Mouse (Mus musculus) liver, embryonic 11.5 days (tissue): ENCODE data around the gene Adgre4. TPM values are rescaled to one million over a fixed set of nuclear protein-coding genes. Genes with fewer than 3 reads are reported as not detected.
"Not testable (repeated sequence)": the region's sequence is repeated elsewhere in the genome, so short reads cannot be mapped to it uniquely, and the experiment has no call there.

Source experiments
- ATAC-seq: fragments of 200-750 bp; cut with Nextera tagmentation; replicated peaks from 2 replicates; pipeline ENCODE4 v1.8.0; 2017; ENCODE audit warnings: moderate number of reproducible peaks, mild to moderate bottlenecking, moderate TSS enrichment, moderate library complexity; ENCODE audit not compliant: low FRiP score
- DNase-seq: peaks from one replicate; pipeline ENCODE4 v3.0.0-alpha.2; 2017; ENCODE audit warnings: low spot score
- H3K27ac ChIP-seq: fragments of 300-500 bp; sonication (generic); 2 replicates; pipeline ENCODE4 v1.5.1; 2014; ENCODE audit warnings: mild to moderate bottlenecking, low read depth, low read length, control low read depth
- H3K27me3 ChIP-seq: fragments of 300-500 bp; sonication (generic); replicated peaks from 2 replicates; pipeline ENCODE4 v1.6.1; 2014; ENCODE audit warnings: low read length, mixed read lengths; ENCODE audit not compliant: control insufficient read depth, insufficient read depth
- H3K36me3 ChIP-seq: fragments of 300-500 bp; sonication (generic); 2 replicates; pipeline ENCODE4 v1.6.1; 2014; ENCODE audit warnings: mild to moderate bottlenecking, low read length, moderate library complexity, mixed read lengths; ENCODE audit not compliant: control insufficient read depth, insufficient read depth
- H3K4me1 ChIP-seq: fragments of 300-500 bp; sonication (generic); replicated peaks from 2 replicates; pipeline ENCODE4 v1.6.1; 2014; ENCODE audit warnings: low read length, mixed read lengths; ENCODE audit not compliant: control insufficient read depth, insufficient read depth
- H3K4me2 ChIP-seq: fragments of 300-500 bp; sonication (generic); 2 replicates; pipeline ENCODE4 v1.6.1; 2014; ENCODE audit warnings: mild to moderate bottlenecking, control low read depth, moderate library complexity
- H3K4me3 ChIP-seq: fragments of 300-500 bp; sonication (generic); 2 replicates; pipeline ENCODE4 v1.5.1; 2014; ENCODE audit warnings: low read depth, low read length, control low read depth
- H3K9ac ChIP-seq: fragments of 300-500 bp; sonication (generic); 2 replicates; pipeline ENCODE4 v1.6.1; 2014; ENCODE audit warnings: low read depth, low read length, control low read depth
- H3K9me3 ChIP-seq: fragments of 300-500 bp; sonication (generic); 2 replicates; pipeline ENCODE4 v1.6.1; 2016; ENCODE audit warnings: low read length, inconsistent platforms, mixed read lengths; ENCODE audit not compliant: control insufficient read depth
- WGBS: fragments of 180-500 bp; shearing (Covaris S2); extraction: QIAGEN DNeasy Blood & Tissue Kit; methylation state at CpG from one replicate; pipeline ENCODE4 v1.1.7; 2014; 5-methylcytosine and 5-hydroxymethylcytosine counted together
- polyA plus RNA-seq: library from polyadenylated mRNA; unstranded; fragments of >200 nt; fragmentation: Nextera tagmentation; extraction: Ambion mirVana; gene quantifications from 2 replicates; pipeline ENCODE4 v1.2.1, GENCODE M21; 2014

The Adgre4 gene
- polyA plus RNA-seq, 1 experiment from 2014 or later, result 1.4 TPM

DNA sequence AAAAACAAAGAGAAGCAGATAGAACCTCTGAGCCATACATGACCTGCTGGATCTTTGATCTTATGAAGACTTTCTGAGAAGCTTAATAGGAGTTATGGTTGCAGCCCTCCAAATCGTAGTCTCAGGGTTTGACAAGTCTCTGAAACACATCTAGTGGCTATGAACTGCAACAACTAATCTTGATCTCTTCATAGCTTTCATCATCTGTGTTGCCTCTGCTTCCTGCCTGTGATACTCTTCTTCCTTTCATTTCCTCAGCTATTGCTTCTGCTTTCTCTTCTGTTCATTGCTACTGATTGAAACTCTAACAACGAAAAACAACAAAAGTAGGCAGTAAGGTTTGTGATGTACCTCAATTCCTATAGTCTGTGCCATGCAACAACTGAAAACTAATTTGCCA is 1.4 kb downstream of the Adgre4 start:
- ATAC-seq, result no peak
- Histone ChIP-seq H3K4me1 (no peaks in the 10 kb centered on the region), H3K36me3 (no peaks in the 10 kb centered on the region), H3K9me3 (no peaks in the 10 kb centered on the region), H3K9ac (no peak overlapping the region), H3K4me3 (no peak overlapping the region), H3K4me2 (no peak overlapping the region), H3K27ac (no peak overlapping the region), H3K27me3 (no peaks in the 10 kb centered on the region)
- no peak for DNase-seq
- 68% methylated on average over 2 of the region's 2 CpGs for WGBS

DNA sequence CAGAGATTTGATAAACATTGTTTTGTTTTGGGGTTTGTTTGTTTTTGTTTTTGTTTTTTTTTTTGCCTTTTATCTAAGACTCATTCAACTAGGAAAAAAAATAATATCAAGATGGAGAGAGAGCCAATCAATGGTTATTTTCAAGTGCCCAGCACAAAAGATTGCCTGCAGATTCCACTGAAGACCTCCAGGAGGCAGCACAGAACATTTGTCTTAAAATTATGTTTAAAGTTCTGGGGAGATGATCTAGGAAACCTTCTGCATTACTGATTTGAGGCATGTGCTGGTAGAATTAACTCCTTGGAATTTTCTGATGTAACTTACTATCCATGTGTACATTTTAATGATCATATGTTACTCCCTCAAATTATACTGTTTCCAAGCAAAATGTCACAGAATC is 63.9 kb downstream of the Adgre4 start:
- Histone ChIP-seq H3K9me3 (no peaks in the 10 kb centered on the region), H3K27me3 (no peaks in the 10 kb centered on the region), H3K4me1 (no peaks in the 10 kb centered on the region), H3K4me3 (no peak overlapping the region), H3K27ac (no peak overlapping the region), H3K36me3 (no peaks in the 10 kb centered on the region), H3K9ac (no peak overlapping the region), H3K4me2 (no peak overlapping the region)
- no peak for DNase-seq
- ATAC-seq, result no peak

DNA sequence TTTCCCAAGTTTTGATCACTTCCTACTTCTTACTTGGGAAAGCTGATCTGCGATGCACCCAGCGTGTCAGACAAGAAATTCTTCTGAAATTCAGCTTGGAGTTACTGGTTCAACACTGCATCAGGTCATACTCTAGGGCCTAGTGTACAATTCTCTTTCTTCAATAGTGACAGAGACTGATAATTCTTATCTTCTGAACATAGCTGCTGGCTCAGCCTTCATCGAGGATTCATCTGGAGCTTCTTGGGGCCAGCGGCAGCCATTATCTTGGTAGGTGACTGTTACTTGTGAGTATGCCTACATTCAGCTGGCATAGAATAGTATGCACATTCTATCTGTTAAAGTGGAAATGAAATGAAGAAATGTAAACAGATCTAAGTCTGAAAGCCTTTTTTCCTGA is 67.1 kb downstream of the Adgre4 start:
- H3K27me3 ChIP-seq, result no peaks in the 10 kb centered on the region
- H3K9me3 ChIP-seq, result no peaks in the 10 kb centered on the region
- no peak overlapping the region for H3K9ac ChIP-seq
- WGBS, result 77% methylated on average over 4 of the region's 4 CpGs
- no peak for DNase-seq
- peak; percentile 68 for ATAC-seq
- H3K4me1 ChIP-seq, result no peaks in the 10 kb centered on the region
- no peak overlapping the region for H3K27ac ChIP-seq
- H3K4me3 ChIP-seq, result no peak overlapping the region
- H3K4me2 ChIP-seq, result no peak overlapping the region
- H3K36me3 ChIP-seq, result no peaks in the 10 kb centered on the region

DNA sequence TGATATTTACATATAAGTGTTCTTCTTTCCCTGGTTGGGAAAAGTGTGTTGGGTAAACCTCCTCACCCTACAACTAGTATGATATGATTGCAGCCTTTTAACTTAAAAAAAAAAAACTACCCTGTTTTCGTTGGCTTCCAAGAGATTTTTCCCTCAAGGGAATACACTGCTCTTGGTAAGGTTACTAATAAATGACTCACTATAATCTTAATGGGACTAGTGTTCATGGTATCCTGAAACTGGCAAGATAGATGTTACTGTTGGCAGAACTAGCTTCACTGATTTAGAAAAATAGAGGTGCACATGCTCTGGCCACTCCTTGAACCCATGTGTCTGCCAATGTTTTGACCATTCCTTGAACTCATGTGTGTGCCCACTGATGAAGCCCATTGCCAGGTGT is 71.8 kb downstream of the Adgre4 start:
- Histone ChIP-seq H3K27me3 (no peaks in the 10 kb centered on the region), H3K27ac (no peak overlapping the region), H3K36me3 (no peaks in the 10 kb centered on the region), H3K4me3 (no peak overlapping the region), H3K4me1 (no peaks in the 10 kb centered on the region), H3K9ac (no peak overlapping the region), H3K9me3 (no peaks in the 10 kb centered on the region), H3K4me2 (no peak overlapping the region)
- WGBS, result 72% methylated on average over 1 of the region's 1 CpGs
- ATAC-seq (no peak), DNase-seq (no peak)

DNA sequence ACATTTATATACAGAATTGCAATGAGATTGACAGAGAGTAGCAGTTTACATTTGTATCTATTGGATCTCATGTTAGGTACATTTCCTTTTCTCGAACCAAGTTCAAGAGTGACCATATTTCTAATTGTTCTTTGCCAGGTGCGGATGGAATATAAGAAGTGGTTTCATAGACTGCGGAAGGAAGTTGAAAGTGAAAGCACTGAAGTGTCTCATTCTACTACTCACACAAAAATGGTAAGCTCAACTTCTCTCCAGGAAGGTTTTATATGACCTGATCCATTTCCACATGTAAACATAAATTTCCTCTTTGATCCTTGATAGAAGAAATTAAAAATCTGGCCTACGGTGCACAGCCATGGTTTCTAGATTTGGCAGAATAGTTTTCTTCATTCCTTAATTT is 93.3 kb downstream of the Adgre4 start:
- Histone ChIP-seq H3K4me2 (no peak overlapping the region), H3K36me3 (no peaks in the 10 kb centered on the region), H3K9ac (no peak overlapping the region), H3K27me3 (no peaks in the 10 kb centered on the region), H3K4me1 (no peaks in the 10 kb centered on the region), H3K27ac (no peak overlapping the region), H3K9me3 (no peaks in the 10 kb centered on the region), H3K4me3 (no peak overlapping the region)
- no peak for DNase-seq
- WGBS, result 81% methylated on average over 4 of the region's 4 CpGs
- no peak for ATAC-seq

DNA sequence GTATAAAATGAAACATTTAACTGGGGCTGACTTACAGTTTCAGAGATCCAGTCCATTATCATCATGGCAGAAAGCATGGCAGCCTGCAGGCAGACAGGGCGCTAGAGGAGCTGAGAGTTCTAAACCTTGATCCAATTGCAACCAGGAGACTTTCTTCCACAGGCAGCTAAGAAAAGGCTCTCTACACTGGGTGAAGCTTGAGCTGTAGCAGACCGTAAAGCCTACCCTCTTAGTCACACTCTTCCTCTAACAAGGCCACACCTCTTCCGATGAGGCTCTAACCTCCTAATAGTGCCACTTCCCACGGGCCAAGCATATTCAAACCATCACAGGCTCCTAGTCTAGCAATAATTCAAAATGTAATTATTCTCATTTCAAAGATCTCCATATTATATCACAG is 127.4 kb downstream of the Adgre4 start:
- Histone ChIP-seq H3K27ac (no peak overlapping the region), H3K4me1 (no peaks in the 10 kb centered on the region; the same call in 1 of the 2 replicates), H3K4me2 (no peak overlapping the region), H3K27me3 (no peaks in the 10 kb centered on the region), H3K4me3 (no peak overlapping the region), H3K9ac (no peak overlapping the region), H3K36me3 (no peaks in the 10 kb centered on the region), H3K9me3 (no peaks in the 10 kb centered on the region)
- DNase-seq (no peak), ATAC-seq (no peak)
- WGBS, result 86% methylated on average over 4 of the region's 4 CpGs

DNA sequence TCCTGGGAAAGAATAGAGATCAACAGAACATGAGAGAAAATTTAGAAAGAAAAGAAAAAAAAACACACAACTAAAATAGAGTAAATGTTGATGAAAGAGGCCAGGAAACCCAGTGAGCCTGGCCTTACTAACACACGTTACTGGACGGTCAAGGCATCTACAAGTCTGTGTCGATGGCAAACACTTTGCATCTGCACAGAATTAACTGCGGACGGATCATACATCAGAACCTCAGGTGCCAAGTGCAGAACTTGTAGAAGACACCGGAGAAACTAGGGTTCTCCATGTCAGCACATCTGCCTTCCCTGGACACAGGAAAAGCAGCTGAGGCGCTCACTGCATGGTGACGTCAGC is 128.5 kb downstream of the Adgre4 start:
- H3K36me3 ChIP-seq, H3K4me1 ChIP-seq, H3K27me3 ChIP-seq, DNase-seq, H3K9me3 ChIP-seq, ATAC-seq: not testable (repeated sequence)
- Histone ChIP-seq H3K4me3 (peak overlapping the region; percentile 57), H3K27ac (peak overlapping the region; percentile 38; the same call in 1 of the 2 replicates), H3K4me2 (peak overlapping the region; percentile 72), H3K9ac (peak overlapping the region; percentile 54)
- WGBS, result 5% methylated on average over 6 of the region's 8 CpGs

DNA sequence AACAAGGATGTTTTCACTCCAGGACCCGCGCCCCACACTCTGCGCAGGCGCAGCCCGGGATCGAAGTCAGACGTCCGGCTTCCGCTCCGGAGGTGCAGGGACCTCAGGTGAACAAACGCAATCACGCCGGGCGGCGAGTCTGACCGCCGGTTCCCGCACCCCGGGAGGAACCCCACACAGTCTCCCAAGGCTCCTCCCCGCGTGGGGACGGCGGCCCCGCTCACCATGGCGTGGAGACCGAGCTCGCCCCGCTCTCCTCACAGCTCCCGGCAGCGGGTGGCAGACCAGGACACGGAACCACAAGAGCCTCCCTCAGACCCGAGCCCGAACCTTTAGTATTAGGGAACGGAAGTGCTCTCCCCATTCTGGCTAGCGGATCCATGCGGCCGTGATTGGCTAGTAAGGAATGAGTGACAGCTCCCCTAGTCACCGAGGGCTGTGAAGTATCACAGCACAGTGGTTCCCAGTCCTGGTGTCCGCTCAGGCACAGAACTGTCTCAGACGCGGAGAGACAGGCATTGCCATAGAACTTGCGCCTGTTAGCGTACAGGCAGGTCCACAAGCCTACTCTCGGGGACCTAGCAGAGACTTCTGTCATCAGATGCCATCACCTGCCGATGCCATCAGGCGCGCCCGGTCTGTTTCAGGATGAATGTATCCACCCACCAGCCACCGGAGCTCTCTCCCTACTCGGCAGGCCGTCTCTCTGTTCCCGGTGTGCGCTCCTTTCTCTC is 129.0 kb downstream of the Adgre4 start, which contains the start of gene Zfp119a:
Gene Zfp119a, minus strand, starts transcription at position 295 of the 734 bp plus-strand sequence.
- WGBS, result 1% methylated on average over 39 of the region's 53 CpGs

DNA sequence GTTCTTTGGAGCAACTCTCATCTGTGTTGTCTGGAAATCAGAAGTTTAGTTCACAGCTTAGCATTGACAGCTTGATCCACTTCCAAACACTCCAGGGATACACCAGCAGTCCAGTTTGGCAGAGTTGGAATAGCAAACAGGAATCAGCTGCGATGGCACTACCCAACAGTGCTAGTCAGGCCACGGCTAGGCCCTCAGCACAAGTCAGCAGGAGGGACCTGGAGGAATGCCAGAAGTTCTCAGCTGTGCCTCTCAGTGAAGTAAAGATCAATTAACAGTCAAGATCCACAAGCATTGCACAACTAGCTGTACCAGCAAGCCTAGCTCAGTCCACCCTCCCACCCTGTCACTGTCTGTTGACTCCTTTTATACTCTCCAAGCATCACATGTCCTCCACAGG is 133.8 kb downstream of the Adgre4 start:
- no peak overlapping the region for H3K4me3 ChIP-seq
- no peaks in the 10 kb centered on the region for H3K27me3 ChIP-seq
- DNase-seq (no peak), ATAC-seq (no peak)
- 52% methylated on average over 2 of the region's 2 CpGs for WGBS
- H3K4me1 ChIP-seq, result no peaks in the 10 kb centered on the region
- no peaks in the 10 kb centered on the region for H3K9me3 ChIP-seq
- H3K36me3 ChIP-seq, result no peaks in the 10 kb centered on the region
- no peak overlapping the region for H3K4me2 ChIP-seq
- H3K9ac ChIP-seq, result no peak overlapping the region
- H3K27ac ChIP-seq, result no peak overlapping the region

More for the DNA sequence above, 129.0 kb downstream of the Adgre4 start, which contains the start of gene Zfp119a:
- H3K4me1 ChIP-seq, H3K36me3 ChIP-seq, H3K9me3 ChIP-seq, H3K27me3 ChIP-seq: not testable (repeated sequence)
- ATAC-seq (peak; percentile 99), DNase-seq (peak; percentile 80)
- Histone ChIP-seq H3K27ac (peak within 1 kb of the TSS; percentile 38; the same call in 1 of the 2 replicates), H3K4me2 (peak within 1 kb of the TSS; percentile 72), H3K9ac (peak within 1 kb of the TSS; percentile 59), H3K4me3 (peak within 1 kb of the TSS; percentile 57)
